Mouse (Mus musculus) brain, adult 2 months (tissue): ENCODE measurements around the gene Rgs16.

Experiments used
- DNase-seq: peaks from one replicate; pipeline ENCODE4 v3.0.0; 2011; ENCODE audit warnings: low read depth, low spot score

Gene Rgs16

GRCm38 (mm10) chr1:153740145-153740544, at the start of gene Rgs16:
TSS of gene Rgs16 (plus strand) at chr1:153740349.
- peak; percentile 87 for DNase-seq

GRCm38 (mm10) chr1:153692526-153692925, 47.6 kb upstream of the Rgs16 start:
- no peak for DNase-seq

- DNase-seq = no peak
These were observed 45.6 kb upstream of the Rgs16 start for GRCm38 (mm10) chr1:153694372-153695120.

GRCm38 (mm10) chr1:153695398-153695797, 44.8 kb upstream of the Rgs16 start:
- no peak for DNase-seq

GRCm38 (mm10) chr1:153696093-153696492, 44.1 kb upstream of the Rgs16 start:
- DNase-seq = no peak

GRCm38 (mm10) chr1:153696541-153696940, 43.6 kb upstream of the Rgs16 start:
- peak; percentile 72 for DNase-seq

GRCm38 (mm10) chr1:153697581-153698251, 42.4 kb upstream of the Rgs16 start:
- DNase-seq = peak; percentile 78

- no peak for DNase-seq
These were observed 41.7 kb upstream of the Rgs16 start for GRCm38 (mm10) chr1:153698311-153699084.

GRCm38 (mm10) chr1:153700448-153701063, 39.6 kb upstream of the Rgs16 start:
- no peak for DNase-seq

GRCm38 (mm10) chr1:153701461-153701860, 38.7 kb upstream of the Rgs16 start:
- no peak for DNase-seq

GRCm38 (mm10) chr1:153702166-153702852, 37.8 kb upstream of the Rgs16 start:
- no peak for DNase-seq

GRCm38 (mm10) chr1:153702853-153703410, 37.2 kb upstream of the Rgs16 start:
- DNase-seq = no peak

- DNase-seq = peak; percentile 71
These were observed 36.6 kb upstream of the Rgs16 start for GRCm38 (mm10) chr1:153703445-153703991.

- DNase-seq = no peak
These were observed 36.0 kb upstream of the Rgs16 start for GRCm38 (mm10) chr1:153704174-153704573.

GRCm38 (mm10) chr1:153704996-153705395, 35.2 kb upstream of the Rgs16 start:
- DNase-seq = no peak

GRCm38 (mm10) chr1:153708626-153709025, 31.5 kb upstream of the Rgs16 start:
- DNase-seq = no peak

- DNase-seq = no peak
These were observed 30.7 kb upstream of the Rgs16 start for GRCm38 (mm10) chr1:153709451-153709850.

GRCm38 (mm10) chr1:153711544-153712262, 28.4 kb upstream of the Rgs16 start:
- no peak for DNase-seq

- DNase-seq = no peak
These were observed 27.5 kb upstream of the Rgs16 start for GRCm38 (mm10) chr1:153712633-153713032.

- peak; percentile 58 for DNase-seq
These were observed 22.2 kb upstream of the Rgs16 start for GRCm38 (mm10) chr1:153717990-153718389.
